Mouse (Mus musculus) testis, postnatal 14 days (tissue): ENCODE measurements around the gene Olfr1428.
"Not testable (repeated sequence)": the region's sequence is repeated elsewhere in the genome, so short reads cannot be mapped to it uniquely, and the experiment has no call there.

ENCODE experiments used
- DNase-seq: peaks from one replicate; pipeline ENCODE4 v3.0.0; 2021; ENCODE audit warnings: low spot score

The Olfr1428 gene

GRCm38 (mm10) chr19:12115797-12116196 lies at the start of gene Olfr1428:
Gene Olfr1428 (minus strand): TSS chr19:12115897.
- DNase-seq, result no peak

- DNase-seq, result no peak
Measured at GRCm38 (mm10) chr19:12145452-12145851, 29.8 kb upstream of the Olfr1428 start.

DNA sequence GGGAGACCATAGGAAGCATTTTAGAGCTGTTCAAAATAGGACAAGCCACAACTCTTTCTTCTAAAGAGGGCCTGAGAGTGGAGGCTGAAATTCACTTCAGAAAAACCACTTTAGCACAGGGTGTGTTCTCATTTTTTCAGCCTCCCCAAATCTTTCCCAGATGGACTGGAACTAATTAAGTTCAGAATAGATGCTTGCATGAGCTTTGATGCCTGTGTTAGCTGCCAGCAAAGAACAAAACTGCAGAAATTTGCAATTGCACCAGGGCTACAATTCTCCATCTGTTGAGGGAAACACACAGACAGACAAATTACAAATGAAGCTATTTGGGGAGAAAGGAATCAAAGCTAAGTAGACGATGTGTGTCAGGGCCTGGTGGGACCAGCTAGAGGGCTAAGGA lies 27.7 kb upstream of the Olfr1428 start:
- DNase-seq, result no peak

- no peak for DNase-seq
Measured at GRCm38 (mm10) chr19:12134289-12134688, 18.6 kb upstream of the Olfr1428 start.

- DNase-seq, result no peak
Measured at GRCm38 (mm10) chr19:12123103-12123502, 7.4 kb upstream of the Olfr1428 start, which contains the start of gene Olfr76. Gene Olfr76 (minus strand): TSS chr19:12123203.

DNA sequence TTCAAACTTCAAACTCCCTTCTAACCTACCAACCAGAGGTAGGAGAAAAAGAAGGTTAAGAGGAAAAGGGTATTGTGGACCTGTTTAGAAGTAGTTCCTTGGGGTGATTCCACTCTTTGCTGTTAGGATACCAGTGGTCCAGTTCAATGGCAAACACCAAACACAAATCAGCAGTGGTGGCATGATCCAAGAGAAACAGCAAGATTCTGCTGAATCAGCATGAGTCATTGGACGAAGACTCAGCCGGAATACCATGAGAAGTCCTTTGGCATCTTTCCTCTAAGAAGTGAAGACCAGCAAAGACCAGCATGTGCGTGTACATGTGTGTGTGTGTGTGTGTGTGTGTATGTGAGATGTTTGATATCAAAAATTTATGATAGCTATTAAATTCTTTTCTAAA lies 767 bp upstream of the Olfr1428 start:
- no peak for DNase-seq

DNA sequence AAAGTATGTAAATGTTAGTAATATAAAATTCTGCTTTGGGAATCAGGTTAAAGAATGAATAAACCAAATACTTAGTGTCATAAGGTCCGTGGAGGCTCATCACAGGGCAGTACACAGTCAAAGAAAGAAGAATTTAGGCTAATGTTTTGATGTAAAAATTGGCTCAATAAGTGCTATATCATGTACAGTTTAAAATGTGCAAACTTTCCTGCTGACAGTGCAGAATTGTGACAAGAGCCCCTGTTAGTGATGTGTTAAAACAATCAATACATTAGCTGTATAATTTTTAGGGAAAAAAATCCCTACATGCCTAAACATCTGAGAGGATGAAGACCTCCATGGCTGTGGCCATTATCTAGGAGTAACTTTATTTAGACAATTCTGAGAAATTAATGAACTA lies 1.9 kb downstream of the Olfr1428 start:
- DNase-seq, result no peak

DNA sequence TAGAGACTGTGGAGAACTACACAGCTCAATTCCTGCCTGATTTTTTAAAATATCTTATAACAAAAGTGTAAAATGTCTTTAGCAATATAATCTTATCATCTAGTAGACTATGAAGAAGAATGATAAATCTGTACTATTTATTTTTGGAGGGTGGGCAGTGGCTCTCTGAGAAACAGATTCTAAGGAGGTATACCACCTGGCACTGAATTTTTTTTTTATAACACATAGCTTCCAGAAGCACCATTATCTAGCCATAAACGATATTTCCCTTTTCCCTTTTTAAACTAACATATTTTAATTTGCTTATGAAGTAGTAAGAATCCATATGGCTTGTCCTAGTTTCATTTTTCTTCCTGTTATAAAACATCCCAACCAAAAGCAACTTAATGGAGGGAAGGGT lies 11.2 kb downstream of the Olfr1428 start:
- DNase-seq, result no peak

DNA sequence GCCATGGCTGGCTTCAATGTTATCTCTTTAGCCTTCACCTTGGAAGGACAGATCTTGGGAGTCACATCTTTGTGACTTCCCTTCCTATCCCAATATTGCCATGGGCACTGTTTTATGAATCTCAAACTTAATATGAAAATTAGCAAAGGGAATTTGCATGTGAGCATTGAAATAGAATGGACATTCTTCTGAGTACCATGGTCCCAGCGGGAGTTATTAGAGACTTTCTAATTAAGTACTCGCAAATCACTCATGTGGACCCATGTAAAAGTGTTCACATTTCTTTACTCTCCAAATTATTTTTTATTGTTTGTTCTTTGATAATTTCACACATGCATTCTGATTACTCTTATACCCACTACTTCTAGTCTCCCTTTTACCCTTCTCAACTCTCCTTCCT lies 12.5 kb downstream of the Olfr1428 start, which contains the start of gene Olfr1427:
Olfr1427 (minus strand) TSS at position 101 of the 400 bp plus-strand sequence.
- DNase-seq, result no peak

DNA sequence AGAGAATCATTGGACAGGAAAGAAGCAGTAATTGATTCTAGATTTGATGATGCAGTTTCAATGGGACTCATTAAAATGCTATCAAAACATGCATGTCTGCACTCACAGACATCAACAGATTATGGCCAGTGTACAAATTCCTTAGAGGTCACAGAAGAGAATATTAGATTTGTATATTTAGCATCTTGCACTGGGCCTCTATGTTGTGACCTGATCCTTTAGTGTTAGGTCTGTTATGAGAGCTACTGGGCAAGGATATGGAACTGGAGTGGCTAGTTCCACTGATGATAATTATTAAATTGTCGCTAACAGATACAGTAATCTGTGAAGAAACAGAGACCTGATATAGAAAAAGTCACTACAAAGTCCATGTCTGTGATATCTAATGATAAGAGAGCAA lies 23.8 kb downstream of the Olfr1428 start, which contains the start of gene Olfr1426:
Olfr1426 (minus strand) TSS at position 101 of the 400 bp plus-strand sequence.
- DNase-seq, result no peak

DNA sequence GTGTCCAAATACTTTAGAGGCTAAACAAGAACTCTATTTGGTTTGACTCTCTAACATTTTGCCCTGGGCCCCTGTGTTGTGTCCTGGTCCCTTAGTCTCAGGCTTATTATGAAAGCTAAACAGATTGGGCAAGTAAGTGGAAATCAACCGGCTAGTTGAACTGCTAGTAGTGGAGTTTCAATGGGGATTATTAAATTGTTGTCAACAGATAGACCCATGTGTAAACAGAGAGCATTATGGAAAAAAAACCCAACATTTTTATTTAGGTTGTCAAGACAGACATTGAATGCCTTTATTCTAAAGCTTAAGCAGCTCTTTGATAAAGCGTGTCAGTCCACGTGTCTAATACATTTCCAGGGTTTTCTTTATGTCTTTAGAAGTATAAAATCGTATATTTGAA lies 38.1 kb downstream of the Olfr1428 start, which contains the start of gene Olfr1425:
Olfr1425 (minus strand) TSS at position 101 of the 400 bp plus-strand sequence.
- DNase-seq, result not testable (repeated sequence)

DNA sequence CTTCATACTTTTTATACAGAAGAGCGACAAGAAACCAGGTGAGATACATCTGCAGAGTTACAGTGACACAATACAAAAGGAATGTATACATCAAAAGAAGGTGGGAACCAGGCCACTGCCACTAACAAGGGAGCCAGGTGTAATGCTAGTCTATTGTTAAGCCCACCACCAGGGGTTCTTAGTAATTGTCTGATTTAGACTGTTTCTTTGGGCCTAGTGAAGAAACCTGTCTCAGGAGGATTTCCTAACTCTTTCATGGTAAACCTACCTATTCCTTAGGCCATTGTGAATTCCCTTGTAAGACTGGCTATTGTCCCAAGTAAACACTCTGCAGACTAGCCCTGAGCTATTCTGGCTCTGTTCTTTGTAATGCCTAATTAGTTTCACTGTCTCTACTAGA lies 46.2 kb downstream of the Olfr1428 start:
- not testable (repeated sequence) for DNase-seq

DNA sequence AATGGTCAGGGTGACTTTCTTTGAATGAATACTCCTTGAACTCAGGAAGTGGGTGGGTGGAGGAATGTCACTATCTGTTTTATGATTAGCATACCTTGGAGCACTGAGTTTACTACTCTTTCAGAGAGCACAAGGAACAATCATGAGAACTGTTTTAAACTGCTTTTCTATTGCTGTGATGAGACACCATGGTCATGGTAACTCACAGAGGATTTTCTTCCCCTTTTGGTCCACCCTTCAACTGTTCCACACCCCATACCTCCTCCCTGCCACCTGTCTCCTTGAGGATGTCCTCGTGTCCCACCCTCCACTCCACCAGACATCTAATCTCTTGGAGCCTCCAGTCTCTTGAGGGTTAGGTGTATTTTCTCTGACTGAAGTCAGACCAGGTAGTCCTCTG lies 47.9 kb downstream of the Olfr1428 start:
- DNase-seq, result not testable (repeated sequence)

DNA sequence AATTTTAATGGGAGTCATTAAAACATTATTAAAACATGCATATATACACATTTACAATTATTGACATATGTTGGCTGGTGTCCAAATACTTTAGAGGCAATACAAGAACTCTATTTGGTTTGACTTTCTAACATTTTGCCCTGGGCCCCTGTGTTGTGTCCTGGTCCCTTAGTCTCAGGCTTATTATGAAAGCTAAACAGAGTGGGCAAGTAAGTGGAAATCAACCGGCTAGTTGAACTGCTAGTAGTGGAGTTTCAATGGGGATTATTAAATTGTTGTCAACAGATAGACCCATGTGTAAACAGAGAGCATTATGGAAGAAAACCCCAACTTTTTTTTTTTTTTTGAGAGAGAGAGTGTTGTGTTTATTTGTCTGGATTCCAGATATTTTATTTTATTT lies 53.1 kb downstream of the Olfr1428 start, which contains the start of gene Olfr1424:
Olfr1424 (minus strand) TSS at position 101 of the 400 bp plus-strand sequence.
- DNase-seq, result not testable (repeated sequence)
